Comparison of ENCODE assay signal across 12 mouse cellular contexts in the genomic region with DNA sequence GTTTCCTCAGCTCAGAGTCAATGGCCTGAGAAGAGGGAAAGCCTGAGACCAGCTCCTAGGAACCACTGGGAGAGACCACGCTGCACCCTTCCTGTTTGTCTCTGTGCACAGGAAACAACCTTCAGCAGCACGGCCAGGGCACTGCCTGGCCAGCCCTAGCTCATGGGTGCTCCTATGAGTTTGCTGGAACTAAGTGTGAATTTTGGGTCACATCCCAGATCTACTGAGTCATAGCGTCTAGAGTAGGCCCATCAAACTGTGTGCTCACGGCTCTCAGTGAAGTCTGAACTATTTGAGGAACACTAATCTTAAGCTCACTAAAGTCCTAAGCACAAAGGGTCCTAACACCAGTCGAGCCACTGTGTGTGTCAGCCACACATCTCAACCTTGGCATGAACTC. TPM values are rescaled to one million over a fixed set of nuclear protein-coding genes. Genes with fewer than 3 reads are reported as not detected.
DNase-seq lines count a peak whose midpoint lies in the region; ATAC-seq lines count a peak whose summit lies in the region.
"Had no signal": no experiment of that assay in that cellular context is flagged by ENCODE, and none has a peak within 500 bp of the region (broad histone marks: within the 10 kb centered on the region; RNA-seq: fewer than 3 reads in every experiment).

No protein-coding gene starts in this region.

- no peaks in the 10 kb centered on the region for H3K27me3 ChIP-seq in heart, embryonic 12.5 days (replicated peaks)
- no peaks in the 10 kb centered on the region for H3K27me3 ChIP-seq in liver, embryonic 11.5 days (replicated peaks; ENCODE audit: control insufficient read depth, insufficient read depth, low read length)
- H3K27me3 ChIP-seq: forebrain, embryonic 13.5 days; intestine, embryonic 15.5 days had no signal

- intact Hi-C loops in heart, postnatal 14 days (cut with DNase I): no loop called here

- H3K27ac ChIP-seq in heart, embryonic 12.5 days (ENCODE audit: poor library complexity, severe bottlenecking): peak overlapping the region; percentile 52; the same call in 1 of the 2 replicates
- no peak overlapping the region for H3K27ac ChIP-seq in liver, embryonic 11.5 days (ENCODE audit: low read depth, low read length)

- no peak overlapping the region for H3K4me2 ChIP-seq in heart, embryonic 12.5 days
- H3K4me2 ChIP-seq in liver, embryonic 11.5 days: no peak overlapping the region
- H3K4me2 ChIP-seq: forebrain, embryonic 13.5 days; intestine, embryonic 15.5 days had no signal

- peaks cover 84% of the 10 kb centered on the region for H3K4me1 ChIP-seq in heart, embryonic 12.5 days (replicated peaks)
- peaks cover 10% of the 10 kb centered on the region for H3K4me1 ChIP-seq in liver, embryonic 11.5 days (replicated peaks; ENCODE audit: control insufficient read depth, insufficient read depth, low read length)

- no peak overlapping the region for H3K9ac ChIP-seq in heart, embryonic 12.5 days
- no peak overlapping the region for H3K9ac ChIP-seq in liver, embryonic 11.5 days (ENCODE audit: low read depth, low read length)
- H3K9ac ChIP-seq: forebrain, embryonic 13.5 days; intestine, embryonic 15.5 days had no signal

- H3K4me3 ChIP-seq in heart, embryonic 12.5 days: no peak overlapping the region
- no peak overlapping the region for H3K4me3 ChIP-seq in liver, embryonic 11.5 days (ENCODE audit: low read depth, low read length)
- H3K4me3 ChIP-seq: forebrain, embryonic 13.5 days; intestine, embryonic 15.5 days had no signal

- 37% methylated on average over 5 of the region's 5 CpGs for WGBS in heart, embryonic 12.5 days
- 62% methylated on average over 5 of the region's 5 CpGs for WGBS in liver, embryonic 11.5 days

- no peak for DNase-seq in heart, postnatal 14 days
- DNase-seq in CD4-positive helper T cell, adult 2 months (ENCODE audit: low read depth, low spot score): peak; percentile 34
- DNase-seq in adrenal gland, postnatal 36 days: peak; percentile 63 to 72
- DNase-seq in lung, postnatal 25 days (ENCODE audit: low spot score): peak; percentile 56
- DNase-seq in cerebellum, postnatal 36 days: no peak
- DNase-seq in liver, embryonic 11.5 days (ENCODE audit: low spot score): no peak
- DNase-seq in urinary bladder, postnatal 25 days (ENCODE audit: low spot score): no peak
- DNase-seq: thymus, adult 18-20 months had no signal

- no peak for ATAC-seq in heart, embryonic 12.5 days (ENCODE audit: insufficient number of reproducible peaks, low FRiP score)
- ATAC-seq in liver, embryonic 11.5 days (replicated peaks; ENCODE audit: low FRiP score): no peak
- ATAC-seq: forebrain, embryonic 13.5 days; intestine, embryonic 15.5 days; midbrain, embryonic 16.5 days had no signal

- H3K9me3 ChIP-seq in heart, embryonic 12.5 days (replicated peaks): no peaks in the 10 kb centered on the region
- no peaks in the 10 kb centered on the region for H3K9me3 ChIP-seq in liver, embryonic 11.5 days (ENCODE audit: control insufficient read depth, low read length)
- H3K9me3 ChIP-seq: forebrain, embryonic 13.5 days; intestine, embryonic 15.5 days had no signal

- H3K36me3 ChIP-seq in heart, embryonic 12.5 days: no peaks in the 10 kb centered on the region
- H3K36me3 ChIP-seq in liver, embryonic 11.5 days (ENCODE audit: control insufficient read depth, insufficient read depth, low read length): no peaks in the 10 kb centered on the region
- H3K36me3 ChIP-seq: intestine, embryonic 15.5 days had no signal

RNA-seq across cellular contexts. Expression of a gene that starts 10.9 kb away (rescaled TPM):
- 54.6 and 54.7 TPM in 2 replicates for polyA plus RNA-seq in heart, embryonic 12.5 days (2016; fragmentation: Nextera tagmentation; extraction: Ambion mirVana)
- 10 to 100 TPM; 83.2 to 85.0 TPM for total RNA-seq in heart, postnatal 14 days (2021)
- 10 to 100 TPM; 31.0 to 31.6 TPM for total RNA-seq in adrenal gland, postnatal 36 days (2021)
- polyA plus RNA-seq in liver, embryonic 11.5 days (2014; fragmentation: Nextera tagmentation; extraction: Ambion mirVana): 11.3 and 12.2 TPM in 2 replicates

Comparison
In these comparisons a context has a peak if more than half of its experiments do, and no peak if none do; other contexts are left out.
1. DNase-seq: peak in CD4-positive helper T cell, adult 2 months (single experiment), adrenal gland, postnatal 36 days (2 of 2) and lung, postnatal 25 days (single experiment); none in heart, postnatal 14 days (0 of 2), cerebellum, postnatal 36 days (0 of 2), liver, embryonic 11.5 days (single experiment) and urinary bladder, postnatal 25 days (single experiment).